Mouse (Mus musculus) forebrain, embryonic 16.5 days (tissue): ENCODE data around the gene Lhx5. TPM values are rescaled to one million over a fixed set of nuclear protein-coding genes. Genes with fewer than 3 reads are reported as not detected.

ENCODE experiments used
- ATAC-seq: fragments of 200-750 bp; cut with Nextera tagmentation; 2 replicates; pipeline ENCODE4 v1.8.0; 2017; ENCODE audit warnings: mild to moderate bottlenecking, moderate library complexity
- H3K27ac ChIP-seq: fragments of 300-500 bp; sonication (generic); 2 replicates; pipeline ENCODE4 v1.5.1; 2014; ENCODE audit warnings: low read length, control low read depth
- H3K27me3 ChIP-seq: fragments of 300-500 bp; sonication (generic); replicated peaks from 2 replicates; pipeline ENCODE4 v1.6.1; 2014; ENCODE audit warnings: low read length; ENCODE audit not compliant: control insufficient read depth, insufficient read depth
- H3K36me3 ChIP-seq: fragments of 300-500 bp; sonication (generic); 2 replicates; pipeline ENCODE4 v1.6.1; 2014; ENCODE audit not compliant: control insufficient read depth, insufficient read depth
- H3K4me1 ChIP-seq: fragments of 300-500 bp; sonication (generic); replicated peaks from 2 replicates; pipeline ENCODE4 v1.6.1; 2014; ENCODE audit warnings: low read length; ENCODE audit not compliant: control insufficient read depth, insufficient read depth
- H3K4me2 ChIP-seq: fragments of 300-500 bp; sonication (generic); 2 replicates; pipeline ENCODE4 v1.6.1; 2014; ENCODE audit warnings: mild to moderate bottlenecking, low read length, control low read depth
- H3K4me3 ChIP-seq: fragments of 300-500 bp; sonication (generic); replicated peaks from 2 replicates; pipeline ENCODE4 v1.5.1; 2014; ENCODE audit warnings: mild to moderate bottlenecking, low read length, control low read depth
- H3K9ac ChIP-seq: fragments of 300-500 bp; sonication (generic); replicated peaks from 2 replicates; pipeline ENCODE4 v1.6.1; 2014; ENCODE audit warnings: low read depth, low read length, control low read depth
- H3K9me3 ChIP-seq: fragments of 300-500 bp; sonication (generic); 2 replicates; pipeline ENCODE4 v1.6.1; 2016; ENCODE audit warnings: low read length; ENCODE audit not compliant: control insufficient read depth
- WGBS: fragments of 180-500 bp; shearing (Covaris S2); extraction: QIAGEN DNeasy Blood & Tissue Kit; methylation state at CpG from one replicate; pipeline ENCODE4 v1.1.7; 2014; 5-methylcytosine and 5-hydroxymethylcytosine counted together
- polyA plus RNA-seq: library from polyadenylated mRNA; unstranded; fragments of >200 nt; fragmentation: Nextera tagmentation; extraction: Ambion mirVana; gene quantifications from 2 replicates; pipeline ENCODE4 v1.2.1, GENCODE M21; 2015

Gene Lhx5
- polyA plus RNA-seq, 1 experiment from 2014 or later = 7.0 TPM

- Histone ChIP-seq H3K36me3 (no peaks in the 10 kb centered on the region), H3K4me3 (no peak overlapping the region), H3K9ac (no peak overlapping the region), H3K4me1 (no peaks in the 10 kb centered on the region), H3K4me2 (no peak overlapping the region), H3K27me3 (no peaks in the 10 kb centered on the region), H3K27ac (no peak overlapping the region), H3K9me3 (no peaks in the 10 kb centered on the region)
- no peak for ATAC-seq
- WGBS = 48% methylated on average over 1 of the region's 1 CpGs
Measured at GRCm38 (mm10) chr5:120456253-120456652, 24.8 kb downstream of the Lhx5 start.

GRCm38 (mm10) chr5:120456841-120457554, 25.5 kb downstream of the Lhx5 start:
- WGBS = 41% methylated on average over 7 of the region's 7 CpGs
- no peaks in the 10 kb centered on the region for H3K27me3 ChIP-seq
- H3K4me3 ChIP-seq = no peak overlapping the region
- no peak overlapping the region for H3K27ac ChIP-seq
- H3K4me1 ChIP-seq = no peaks in the 10 kb centered on the region
- no peak; the same call in 1 of the 2 replicates for ATAC-seq
- no peak overlapping the region for H3K4me2 ChIP-seq
- no peaks in the 10 kb centered on the region for H3K36me3 ChIP-seq
- H3K9ac ChIP-seq = no peak overlapping the region
- H3K9me3 ChIP-seq = no peaks in the 10 kb centered on the region

- H3K27ac ChIP-seq = no peak overlapping the region
- H3K36me3 ChIP-seq = no peaks in the 10 kb centered on the region
- no peak overlapping the region for H3K9ac ChIP-seq
- H3K4me1 ChIP-seq = no peaks in the 10 kb centered on the region
- H3K4me3 ChIP-seq = no peak overlapping the region
- 5% methylated on average over 9 of the region's 9 CpGs for WGBS
- no peaks in the 10 kb centered on the region for H3K27me3 ChIP-seq
- H3K9me3 ChIP-seq = no peaks in the 10 kb centered on the region
- no peak overlapping the region for H3K4me2 ChIP-seq
- ATAC-seq = no peak
Measured at GRCm38 (mm10) chr5:120457628-120458027, 26.1 kb downstream of the Lhx5 start.

DNA sequence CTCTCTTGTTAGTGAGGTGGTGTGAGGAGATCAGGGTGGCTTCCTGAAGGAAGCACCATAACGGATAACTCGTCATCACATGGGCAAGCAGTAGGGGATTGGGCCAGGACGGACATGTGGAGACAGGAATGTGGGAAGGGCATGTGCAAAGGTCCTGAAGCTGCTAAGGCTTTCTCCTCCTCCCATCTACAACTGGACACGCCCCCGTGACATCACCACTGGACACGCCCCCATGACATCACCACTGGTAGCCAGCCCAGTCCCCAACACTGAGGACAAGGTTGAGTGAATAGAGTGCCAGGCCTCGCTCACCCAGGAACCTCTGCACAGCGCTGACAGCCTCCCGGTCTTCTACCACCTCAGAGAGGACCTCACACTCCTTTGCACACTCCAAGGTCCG, 27.6 kb downstream of the Lhx5 start:
- Histone ChIP-seq H3K27me3 (no peaks in the 10 kb centered on the region), H3K4me1 (no peaks in the 10 kb centered on the region), H3K9me3 (no peaks in the 10 kb centered on the region), H3K4me2 (no peak overlapping the region), H3K36me3 (no peaks in the 10 kb centered on the region), H3K27ac (no peak overlapping the region), H3K9ac (no peak overlapping the region), H3K4me3 (no peak overlapping the region)
- ATAC-seq = no peak
- 74% methylated on average over 10 of the region's 10 CpGs for WGBS

DNA sequence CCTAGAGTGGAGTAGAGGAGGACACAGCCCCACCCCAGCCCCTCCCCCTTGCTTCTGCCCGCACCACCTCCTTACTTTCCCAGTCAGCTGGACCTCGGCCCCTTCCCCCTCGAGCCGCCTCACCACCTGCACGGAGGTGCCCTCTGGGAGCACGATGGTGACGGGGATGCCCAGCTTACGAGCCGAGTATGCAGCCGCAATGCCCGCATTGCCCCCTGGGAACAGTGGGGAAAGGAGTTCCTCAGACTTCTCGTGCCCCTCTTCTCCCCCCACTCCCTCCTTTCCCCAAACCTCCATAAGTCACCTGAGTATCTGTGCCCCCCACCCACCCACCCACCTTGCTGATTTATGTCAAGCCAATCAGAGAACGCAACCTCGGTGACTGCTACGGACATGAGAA, 30.4 kb downstream of the Lhx5 start:
- Histone ChIP-seq H3K4me1 (no peaks in the 10 kb centered on the region), H3K36me3 (no peaks in the 10 kb centered on the region), H3K4me3 (no peak overlapping the region), H3K27ac (no peak overlapping the region), H3K4me2 (no peak overlapping the region), H3K9ac (no peak overlapping the region), H3K27me3 (no peaks in the 10 kb centered on the region), H3K9me3 (no peaks in the 10 kb centered on the region; the same call in 1 of the 2 replicates)
- no peak for ATAC-seq
- 81% methylated on average over 15 of the region's 15 CpGs for WGBS

- no peak overlapping the region for H3K4me3 ChIP-seq
- no peak overlapping the region for H3K4me2 ChIP-seq
- WGBS = 90% methylated on average over 4 of the region's 4 CpGs
- H3K36me3 ChIP-seq = no peaks in the 10 kb centered on the region
- H3K27me3 ChIP-seq = no peaks in the 10 kb centered on the region
- no peak overlapping the region for H3K9ac ChIP-seq
- H3K27ac ChIP-seq = no peak overlapping the region
- ATAC-seq = no peak
- H3K9me3 ChIP-seq = no peaks in the 10 kb centered on the region; the same call in 1 of the 2 replicates
- H3K4me1 ChIP-seq = no peaks in the 10 kb centered on the region
Measured at GRCm38 (mm10) chr5:120464321-120464720, 32.8 kb downstream of the Lhx5 start.

GRCm38 (mm10) chr5:120465062-120465461, 33.6 kb downstream of the Lhx5 start:
- no peak overlapping the region for H3K9ac ChIP-seq
- no peak overlapping the region for H3K27ac ChIP-seq
- no peaks in the 10 kb centered on the region for H3K4me1 ChIP-seq
- no peaks in the 10 kb centered on the region for H3K36me3 ChIP-seq
- no peaks in the 10 kb centered on the region; the same call in 1 of the 2 replicates for H3K9me3 ChIP-seq
- no peak for ATAC-seq
- no peak overlapping the region for H3K4me2 ChIP-seq
- WGBS = 44% methylated on average over 5 of the region's 5 CpGs
- H3K27me3 ChIP-seq = no peaks in the 10 kb centered on the region
- no peak overlapping the region for H3K4me3 ChIP-seq

DNA sequence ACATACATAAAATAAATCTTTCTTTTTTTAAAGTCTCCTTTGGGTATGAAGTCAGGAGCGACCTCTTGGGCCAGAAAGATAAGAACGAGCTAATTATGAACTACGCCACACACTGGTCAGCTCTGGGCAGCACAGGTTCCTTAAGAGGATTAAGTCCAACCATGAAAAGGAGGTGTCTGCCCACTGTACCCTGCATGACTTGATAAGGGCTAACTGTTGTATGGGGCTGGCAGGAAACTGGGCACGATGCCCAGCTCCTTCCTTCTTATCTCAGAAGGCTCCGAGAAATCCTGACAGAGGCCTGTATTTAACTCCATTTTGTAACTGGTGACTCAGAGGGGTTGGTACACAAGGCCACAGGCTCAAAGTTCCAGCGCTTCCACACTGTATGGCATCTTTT, 34.4 kb downstream of the Lhx5 start:
- Histone ChIP-seq H3K9ac (no peak overlapping the region), H3K9me3 (no peaks in the 10 kb centered on the region; the same call in 1 of the 2 replicates), H3K4me3 (no peak overlapping the region), H3K27ac (no peak overlapping the region), H3K4me2 (no peak overlapping the region), H3K36me3 (no peaks in the 10 kb centered on the region), H3K27me3 (no peaks in the 10 kb centered on the region), H3K4me1 (no peaks in the 10 kb centered on the region)
- ATAC-seq = no peak
- WGBS = 56% methylated on average over 6 of the region's 6 CpGs

GRCm38 (mm10) chr5:120467026-120467425, 35.5 kb downstream of the Lhx5 start:
- Histone ChIP-seq H3K4me1 (no peaks in the 10 kb centered on the region), H3K9ac (no peak overlapping the region), H3K4me3 (no peak overlapping the region), H3K27ac (no peak overlapping the region), H3K36me3 (no peaks in the 10 kb centered on the region), H3K9me3 (no peaks in the 10 kb centered on the region; the same call in 1 of the 2 replicates), H3K4me2 (no peak overlapping the region), H3K27me3 (no peaks in the 10 kb centered on the region)
- ATAC-seq = no peak
- WGBS = 8% methylated on average over 4 of the region's 4 CpGs

- no peak overlapping the region for H3K27ac ChIP-seq
- 93% methylated on average over 5 of the region's 5 CpGs for WGBS
- H3K4me2 ChIP-seq = no peak overlapping the region
- no peak overlapping the region for H3K9ac ChIP-seq
- no peaks in the 10 kb centered on the region for H3K4me1 ChIP-seq
- no peak overlapping the region for H3K4me3 ChIP-seq
- no peak for ATAC-seq
- no peaks in the 10 kb centered on the region for H3K36me3 ChIP-seq
- H3K27me3 ChIP-seq = no peaks in the 10 kb centered on the region
- H3K9me3 ChIP-seq = no peaks in the 10 kb centered on the region; the same call in 1 of the 2 replicates
Measured at GRCm38 (mm10) chr5:120468336-120468735, 36.8 kb downstream of the Lhx5 start.
